In genomic region chr2:157320886-157321285, GRCm38 (mm10) we compare ENCODE assay signal across 18 mouse cellular contexts. TPM values are rescaled to one million over a fixed set of nuclear protein-coding genes. Genes with fewer than 3 reads are reported as not detected.
DNase-seq lines count a peak whose midpoint lies in the region; ATAC-seq and TF ChIP-seq lines count a peak whose summit lies in the region.
"Had no signal": no experiment of that assay in that cellular context is flagged by ENCODE, and none has a peak within 500 bp of the region (broad histone marks: within the 10 kb centered on the region; RNA-seq: fewer than 3 reads in every experiment).

No protein-coding gene starts in this region.

- peaks cover 86% of the 10 kb centered on the region for H3K36me3 ChIP-seq in hindbrain, embryonic 13.5 days
- peaks cover 35% of the 10 kb centered on the region for H3K36me3 ChIP-seq in hindbrain, embryonic 16.5 days (ENCODE audit: control insufficient read depth, insufficient read depth, low read length)
- H3K36me3 ChIP-seq in stomach, embryonic 14.5 days (ENCODE audit: control insufficient read depth, insufficient read depth, low read length): peaks cover 73% of the 10 kb centered on the region
- H3K36me3 ChIP-seq in stomach, postnatal 0 days (ENCODE audit: control insufficient read depth, insufficient read depth, low read length): peaks cover 28% of the 10 kb centered on the region
- peaks cover 78% of the 10 kb centered on the region for H3K36me3 ChIP-seq in kidney, embryonic 16.5 days (ENCODE audit: insufficient read depth, low read length)

- TF ChIP-seq EP300 in stomach, postnatal 0 days (optimal IDR thresholded peaks at IDR 0.05): no peak

- no peak overlapping the region for H3K4me3 ChIP-seq in hindbrain, embryonic 13.5 days
- no peak overlapping the region for H3K4me3 ChIP-seq in hindbrain, embryonic 16.5 days (ENCODE audit: low read length)
- H3K4me3 ChIP-seq in stomach, embryonic 14.5 days (ENCODE audit: low read depth, low read length): no peak overlapping the region
- no peak overlapping the region for H3K4me3 ChIP-seq in stomach, postnatal 0 days (ENCODE audit: low read depth, low read length)
- no peak overlapping the region for H3K4me3 ChIP-seq in kidney, embryonic 16.5 days (ENCODE audit: low read length)
- H3K4me3 ChIP-seq: embryonic facial prominence, embryonic 13.5 days; midbrain, embryonic 12.5 days had no signal

- no peak for ATAC-seq in hindbrain, embryonic 13.5 days (ENCODE audit: low FRiP score)
- no peak for ATAC-seq in hindbrain, embryonic 16.5 days
- no peak for ATAC-seq in stomach, embryonic 14.5 days (ENCODE audit: insufficient number of reproducible peaks, insufficient read depth, low FRiP score, low read depth)
- ATAC-seq in stomach, postnatal 0 days (ENCODE audit: low FRiP score, low TSS enrichment): no peak; the same call in 1 of the 2 replicates
- 0 out of 2 replicates have a peak, but pooled peaks have one; percentile 61 for ATAC-seq in kidney, embryonic 16.5 days (ENCODE audit: low FRiP score, low TSS enrichment)
- ATAC-seq in erythroblast, adult 5-6 weeks (replicated peaks; ENCODE audit: low FRiP score, poor library complexity, severe bottlenecking): no peak
- ATAC-seq: intestine, postnatal 0 days had no signal

- no peaks in the 10 kb centered on the region for H3K9me3 ChIP-seq in hindbrain, embryonic 13.5 days
- no peaks in the 10 kb centered on the region for H3K9me3 ChIP-seq in hindbrain, embryonic 16.5 days (ENCODE audit: control insufficient read depth, low read length)
- no peaks in the 10 kb centered on the region for H3K9me3 ChIP-seq in stomach, embryonic 14.5 days (ENCODE audit: control insufficient read depth, low read depth, low read length)
- H3K9me3 ChIP-seq in stomach, postnatal 0 days (ENCODE audit: control insufficient read depth, low read length): no peaks in the 10 kb centered on the region
- no peaks in the 10 kb centered on the region for H3K9me3 ChIP-seq in kidney, embryonic 16.5 days (ENCODE audit: low read length)
- H3K9me3 ChIP-seq: embryonic facial prominence, embryonic 13.5 days; midbrain, embryonic 12.5 days had no signal

- H3K27me3 ChIP-seq in hindbrain, embryonic 13.5 days: no peaks in the 10 kb centered on the region
- no peaks in the 10 kb centered on the region for H3K27me3 ChIP-seq in hindbrain, embryonic 16.5 days (replicated peaks; ENCODE audit: control insufficient read depth, insufficient read depth, low read length)
- no peaks in the 10 kb centered on the region for H3K27me3 ChIP-seq in stomach, embryonic 14.5 days (ENCODE audit: control insufficient read depth, insufficient read depth, low read length)
- H3K27me3 ChIP-seq in stomach, postnatal 0 days (ENCODE audit: control insufficient read depth, insufficient read depth, low read length): no peaks in the 10 kb centered on the region
- no peaks in the 10 kb centered on the region for H3K27me3 ChIP-seq in kidney, embryonic 16.5 days (ENCODE audit: insufficient read depth, low read length)
- H3K27me3 ChIP-seq: embryonic facial prominence, embryonic 13.5 days; midbrain, embryonic 12.5 days had no signal

- 36% methylated on average over 5 of the region's 5 CpGs for WGBS in hindbrain, embryonic 13.5 days
- 33% methylated on average over 5 of the region's 5 CpGs for WGBS in hindbrain, embryonic 16.5 days
- 44% methylated on average over 5 of the region's 5 CpGs for WGBS in stomach, embryonic 14.5 days
- WGBS in stomach, postnatal 0 days: 37% methylated on average over 5 of the region's 5 CpGs
- WGBS in kidney, embryonic 16.5 days: 47% methylated on average over 5 of the region's 5 CpGs

- H3K4me2 ChIP-seq in hindbrain, embryonic 13.5 days: no peak overlapping the region
- H3K4me2 ChIP-seq in hindbrain, embryonic 16.5 days (ENCODE audit: low read length): no peak overlapping the region
- H3K4me2 ChIP-seq in stomach, embryonic 14.5 days (replicated peaks; ENCODE audit: low read depth, low read length): no peak overlapping the region
- H3K4me2 ChIP-seq in stomach, postnatal 0 days (replicated peaks; ENCODE audit: low read depth): no peak overlapping the region
- no peak overlapping the region for H3K4me2 ChIP-seq in kidney, embryonic 16.5 days (replicated peaks; ENCODE audit: low read depth, low read length)
- H3K4me2 ChIP-seq: embryonic facial prominence, embryonic 13.5 days; midbrain, embryonic 12.5 days had no signal

- H3K27ac ChIP-seq in hindbrain, embryonic 13.5 days: peak overlapping the region; percentile 60; the same call in 1 of the 2 replicates
- H3K27ac ChIP-seq in hindbrain, embryonic 16.5 days (ENCODE audit: low read depth, low read length): no peak overlapping the region
- H3K27ac ChIP-seq in stomach, embryonic 14.5 days (ENCODE audit: low read length): peak overlapping the region; percentile 44; the same call in 1 of the 2 replicates
- H3K27ac ChIP-seq in stomach, postnatal 0 days (replicated peaks): no peak overlapping the region
- peak overlapping the region; percentile 59; the same call in 1 of the 2 replicates for H3K27ac ChIP-seq in kidney, embryonic 16.5 days (ENCODE audit: low read length)
- H3K27ac ChIP-seq: embryonic facial prominence, embryonic 13.5 days; midbrain, embryonic 12.5 days had no signal

- H3K9ac ChIP-seq in hindbrain, embryonic 13.5 days: no peak overlapping the region
- H3K9ac ChIP-seq in hindbrain, embryonic 16.5 days (ENCODE audit: low read depth, low read length): no peak overlapping the region
- H3K9ac ChIP-seq in stomach, embryonic 14.5 days (replicated peaks; ENCODE audit: low read depth, low read length): no peak overlapping the region
- H3K9ac ChIP-seq in stomach, postnatal 0 days (ENCODE audit: low read length): no peak overlapping the region
- H3K9ac ChIP-seq in kidney, embryonic 16.5 days (replicated peaks; ENCODE audit: low read length): no peak overlapping the region
- H3K9ac ChIP-seq: embryonic facial prominence, embryonic 13.5 days; midbrain, embryonic 12.5 days had no signal

- DNase-seq in stomach, postnatal 0 days (ENCODE audit: low spot score): no peak
- DNase-seq in adrenal gland, adult (ENCODE audit: inconsistent age in 2 of 2, low spot score in 1 of 2): no peak
- DNase-seq: cerebellum, adult 2 months; heart, adult 11 months; thymus, postnatal 25 days had no signal

- no peak for TF ChIP-seq CTCF in stomach, postnatal 0 days (IDR thresholded peaks at IDR 0.05; ENCODE audit: low read depth)

- peaks cover 38% of the 10 kb centered on the region for H3K4me1 ChIP-seq in hindbrain, embryonic 13.5 days (replicated peaks)
- H3K4me1 ChIP-seq in hindbrain, embryonic 16.5 days (ENCODE audit: control insufficient read depth, insufficient read depth, low read depth, low read length): peaks cover 18% of the 10 kb centered on the region
- H3K4me1 ChIP-seq in stomach, embryonic 14.5 days (ENCODE audit: control insufficient read depth, insufficient read depth, low read length): 0 out of 2 replicates have a peak, but pooled peaks cover 3% of the 10 kb centered on the region
- H3K4me1 ChIP-seq in stomach, postnatal 0 days (replicated peaks; ENCODE audit: control insufficient read depth, insufficient read depth): no peaks in the 10 kb centered on the region
- no peaks in the 10 kb centered on the region for H3K4me1 ChIP-seq in kidney, embryonic 16.5 days (ENCODE audit: insufficient read depth, low read length)
- H3K4me1 ChIP-seq: embryonic facial prominence, embryonic 13.5 days; midbrain, embryonic 12.5 days had no signal

RNA-seq across cellular contexts. Expression of gene Ghrh, which starts 26.4 kb away (rescaled TPM):
- polyA plus RNA-seq in hindbrain, embryonic 13.5 days (2015; fragmentation: Nextera tagmentation; extraction: Ambion mirVana): 0.48 and 1.1 TPM in 2 replicates
- 0.91 and 1.0 TPM in 2 replicates for polyA plus RNA-seq in hindbrain, embryonic 16.5 days (2015; fragmentation: Nextera tagmentation; extraction: Ambion mirVana)
- polyA plus RNA-seq in stomach, embryonic 14.5 days (2014; fragmentation: Nextera tagmentation; extraction: Ambion mirVana): not detected in 2 replicates
- 0.49 and 0.51 TPM in 2 replicates for polyA plus RNA-seq in stomach, postnatal 0 days (2015; fragmentation: Nextera tagmentation; extraction: Ambion mirVana)
- polyA plus RNA-seq in kidney, embryonic 16.5 days (2015; fragmentation: Nextera tagmentation; extraction: Ambion mirVana): not detected in 2 replicates
- total RNA-seq in erythroblast, adult 5-6 weeks (2015; ENCODE audit: low replicate concordance): not detected in 2 replicates
- total RNA-seq in erythroblast, adult 5-6 weeks (2017; ENCODE audit: low replicate concordance): not detected in 2 replicates
- total RNA-seq: left cerebral cortex, adult 18-20 months; liver, adult 2 months; neutrophil, adult 5-6 weeks had no signal
- polyA plus RNA-seq: heart, postnatal 0 days; liver, adult 2 months; lung, embryonic 16.5 days had no signal

RNA-seq across cellular contexts. Expression of gene Mroh8, which starts 41.5 kb away (rescaled TPM):
- polyA plus RNA-seq in hindbrain, embryonic 13.5 days (2015; fragmentation: Nextera tagmentation; extraction: Ambion mirVana): 0.43 and 0.58 TPM in 2 replicates
- 0.47 and 0.51 TPM in 2 replicates for polyA plus RNA-seq in hindbrain, embryonic 16.5 days (2015; fragmentation: Nextera tagmentation; extraction: Ambion mirVana)
- 0.45 and 0.85 TPM in 2 replicates for polyA plus RNA-seq in stomach, embryonic 14.5 days (2014; fragmentation: Nextera tagmentation; extraction: Ambion mirVana)
- polyA plus RNA-seq in stomach, postnatal 0 days (2015; fragmentation: Nextera tagmentation; extraction: Ambion mirVana): 0.17 and 0.22 TPM in 2 replicates
- polyA plus RNA-seq in kidney, embryonic 16.5 days (2015; fragmentation: Nextera tagmentation; extraction: Ambion mirVana): 0.36 and 0.58 TPM in 2 replicates
- total RNA-seq in erythroblast, adult 5-6 weeks (2015; ENCODE audit: low replicate concordance): not detected in 2 replicates
- total RNA-seq in erythroblast, adult 5-6 weeks (2017; ENCODE audit: low replicate concordance): not detected in 2 replicates
- total RNA-seq: neutrophil, adult 5-6 weeks had no signal

RNA-seq across cellular contexts. Expression of gene Rpn2, which starts 42.1 kb away (rescaled TPM):
- 203 and 208 TPM in 2 replicates for polyA plus RNA-seq in hindbrain, embryonic 13.5 days (2015; fragmentation: Nextera tagmentation; extraction: Ambion mirVana)
- polyA plus RNA-seq in hindbrain, embryonic 16.5 days (2015; fragmentation: Nextera tagmentation; extraction: Ambion mirVana): 237 and 246 TPM in 2 replicates
- 301 and 324 TPM in 2 replicates for polyA plus RNA-seq in stomach, embryonic 14.5 days (2014; fragmentation: Nextera tagmentation; extraction: Ambion mirVana)
- polyA plus RNA-seq in stomach, postnatal 0 days (2015; fragmentation: Nextera tagmentation; extraction: Ambion mirVana): 178 and 192 TPM in 2 replicates
- polyA plus RNA-seq in kidney, embryonic 16.5 days (2015; fragmentation: Nextera tagmentation; extraction: Ambion mirVana): 324 and 341 TPM in 2 replicates
- total RNA-seq in erythroblast, adult 5-6 weeks (2015; ENCODE audit: low replicate concordance): 55.4 and 67.8 TPM in 2 replicates
- total RNA-seq in erythroblast, adult 5-6 weeks (2017; ENCODE audit: low replicate concordance): 51.6 and 53.3 TPM in 2 replicates

RNA-seq across cellular contexts. Expression of gene Manbal, which starts 46.5 kb away (rescaled TPM):
- 91.7 and 95.8 TPM in 2 replicates for polyA plus RNA-seq in hindbrain, embryonic 13.5 days (2015; fragmentation: Nextera tagmentation; extraction: Ambion mirVana)
- 120 and 123 TPM in 2 replicates for polyA plus RNA-seq in hindbrain, embryonic 16.5 days (2015; fragmentation: Nextera tagmentation; extraction: Ambion mirVana)
- polyA plus RNA-seq in stomach, embryonic 14.5 days (2014; fragmentation: Nextera tagmentation; extraction: Ambion mirVana): 47.3 and 49.2 TPM in 2 replicates
- polyA plus RNA-seq in stomach, postnatal 0 days (2015; fragmentation: Nextera tagmentation; extraction: Ambion mirVana): 68.8 and 68.9 TPM in 2 replicates
- polyA plus RNA-seq in kidney, embryonic 16.5 days (2015; fragmentation: Nextera tagmentation; extraction: Ambion mirVana): 82.5 and 83.7 TPM in 2 replicates
- 7.1 and 11.0 TPM in 2 replicates for total RNA-seq in erythroblast, adult 5-6 weeks (2015; ENCODE audit: low replicate concordance)
- total RNA-seq in erythroblast, adult 5-6 weeks (2017; ENCODE audit: low replicate concordance): 1.4 and 3.2 TPM in 2 replicates

Comparison
In these comparisons a context has a peak if more than half of its experiments do, and no peak if none do; other contexts are left out.
1. H3K27ac ChIP-seq: peak in hindbrain, embryonic 13.5 days (single experiment), stomach, embryonic 14.5 days (single experiment) and kidney, embryonic 16.5 days (single experiment); none in hindbrain, embryonic 16.5 days (single experiment) and stomach, postnatal 0 days (single experiment).